Mouse (Mus musculus): ENCODE measurements around the gene Pemt.

DNA sequence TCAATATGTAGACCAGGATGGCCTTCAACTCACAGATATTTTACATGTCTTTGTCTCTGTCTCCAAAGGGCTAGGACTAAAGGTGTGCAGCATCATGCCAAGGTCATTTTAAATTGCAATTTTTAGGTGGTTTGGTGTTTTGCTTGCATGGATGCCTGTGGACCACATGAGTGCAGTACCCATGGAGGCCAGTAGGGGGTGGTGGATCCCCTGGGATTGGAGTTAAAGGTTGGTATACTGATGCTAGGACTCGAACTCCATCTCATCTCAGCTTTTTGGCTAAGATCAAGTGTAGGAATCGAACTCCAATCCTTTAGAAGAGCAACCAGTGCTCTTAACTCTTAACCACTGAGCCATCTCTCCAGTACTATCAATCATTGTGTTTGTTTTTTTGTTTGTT lies 38.3 kb upstream of the Pemt start:
- TF ChIP-seq GATA1 (IDR thresholded peaks at IDR 0.05; ENCODE audit: low read length) (no peak), TAL1 (IDR thresholded peaks at IDR 0.05; ENCODE audit: low read length) (no peak)
